Mouse (Mus musculus): ENCODE data around the gene Zfp472. TPM values are rescaled to one million over a fixed set of nuclear protein-coding genes. Genes with fewer than 3 reads are reported as not detected.

Zfp472 gene
- polyA plus RNA-seq, 1 experiment: 0.77 TPM

DNA sequence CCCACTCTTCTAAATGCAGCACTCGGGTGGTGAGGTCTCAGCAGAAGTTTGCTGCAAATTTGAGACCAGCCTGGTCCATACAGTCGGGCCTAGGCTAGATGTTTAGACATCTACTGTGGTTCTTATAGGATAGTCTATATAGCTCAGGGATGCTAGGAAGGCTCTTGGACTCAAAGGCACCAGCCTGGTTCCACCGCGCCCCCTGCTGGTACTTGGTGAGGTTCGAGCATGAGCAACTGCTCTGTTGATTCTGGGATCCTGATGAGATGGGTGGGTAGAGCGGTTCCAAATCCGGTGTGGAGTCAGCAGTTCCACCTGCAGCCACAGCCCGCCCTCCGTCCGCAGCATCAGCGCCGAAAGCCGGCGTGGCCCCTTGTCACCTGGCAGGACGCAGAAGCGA, 14.2 kb upstream of the Zfp472 start:
- Histone ChIP-seq H3K27ac (ENCODE audit: insufficient read depth, low read depth, low read length) (no peak overlapping the region), H3K4me3 (ENCODE audit: insufficient read depth, low read depth, low read length) (no peak overlapping the region), H3K36me3 (ENCODE audit: control insufficient read depth, insufficient read depth, low read length) (no peaks in the 10 kb centered on the region), H3K4me1 (ENCODE audit: control insufficient read depth, insufficient read depth, low read length) (peaks cover 9% of the 10 kb centered on the region), H3K27me3 (replicated peaks; ENCODE audit: control insufficient read depth, insufficient read depth, low read length) (no peaks in the 10 kb centered on the region)
- peak; percentile 85 for DNase-seq
- TF ChIP-seq POLR2A (IDR thresholded peaks at IDR 0.05; ENCODE audit: low read depth, low read length) (no peak), CTCF (conservative IDR thresholded peaks at IDR 0.05; ENCODE audit: insufficient read depth, insufficient read length, low read depth, low read length) (peak; percentile 90)
- 38% methylated on average over 16 of the region's 16 CpGs for WGBS

DNA sequence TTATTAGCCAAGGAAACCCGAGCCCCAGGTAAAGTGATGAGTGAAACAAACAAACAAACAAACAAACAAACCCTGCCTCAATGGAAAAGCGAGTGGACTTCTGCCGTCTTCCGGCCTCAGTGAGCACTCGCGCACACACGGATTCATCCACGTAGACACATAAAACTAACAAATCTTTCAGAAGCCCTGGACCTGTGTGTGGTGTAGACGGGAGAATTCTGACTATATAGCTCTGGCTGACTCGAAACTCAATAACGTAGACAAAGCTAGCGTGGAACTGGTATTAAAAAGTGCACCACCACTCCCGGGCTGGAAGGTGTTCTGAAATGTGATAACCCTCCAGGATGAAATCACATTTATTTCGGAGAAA, 376 bp upstream of the Zfp472 start:
- no peaks in the 10 kb centered on the region for H3K27me3 ChIP-seq (replicated peaks; ENCODE audit: control insufficient read depth, insufficient read depth, low read length)
- H3K4me3 ChIP-seq (ENCODE audit: insufficient read depth, low read depth, low read length): peak overlapping the region; percentile 73
- H3K36me3 ChIP-seq (ENCODE audit: control insufficient read depth, insufficient read depth, low read length): no peaks in the 10 kb centered on the region
- H3K4me1 ChIP-seq (ENCODE audit: control insufficient read depth, insufficient read depth, low read length): peaks cover 8% of the 10 kb centered on the region; the same call in 1 of the 2 replicates
- peak overlapping the region; percentile 24 for H3K27ac ChIP-seq (ENCODE audit: insufficient read depth, low read depth, low read length)
- TF ChIP-seq POLR2A (IDR thresholded peaks at IDR 0.05; ENCODE audit: low read depth, low read length) (no peak), CTCF (conservative IDR thresholded peaks at IDR 0.05; ENCODE audit: insufficient read depth, insufficient read length, low read depth, low read length) (no peak)
- DNase-seq: no peak
- under 1% methylated on average over 14 of the region's 14 CpGs for WGBS

DNA sequence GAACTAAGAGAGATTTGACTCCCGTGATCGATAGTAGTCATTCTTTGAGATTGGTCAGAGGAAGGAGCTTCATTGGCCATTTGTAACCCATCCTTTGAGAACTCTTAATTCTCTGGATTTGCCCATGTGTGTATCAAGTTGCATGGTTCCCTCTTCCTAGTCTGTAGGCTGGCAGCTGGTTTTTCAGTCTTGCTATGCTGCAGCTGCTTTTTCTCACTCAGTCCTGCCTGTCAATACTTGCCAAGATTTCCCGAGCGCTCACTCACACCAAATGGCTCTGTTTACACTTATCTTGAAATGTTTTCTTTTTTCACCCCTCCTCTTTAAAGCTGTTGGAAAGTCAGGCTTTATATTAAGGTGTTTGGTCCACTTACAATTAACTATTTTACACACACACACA, 15.7 kb downstream of the Zfp472 start:
- no peak for DNase-seq
- H3K27me3 ChIP-seq (replicated peaks; ENCODE audit: control insufficient read depth, insufficient read depth, low read length): no peaks in the 10 kb centered on the region
- H3K36me3 ChIP-seq (ENCODE audit: control insufficient read depth, insufficient read depth, low read length): peaks cover 23% of the 10 kb centered on the region
- TF ChIP-seq CTCF (conservative IDR thresholded peaks at IDR 0.05; ENCODE audit: insufficient read depth, insufficient read length, low read depth, low read length): no peak
- no peak for TF ChIP-seq POLR2A (IDR thresholded peaks at IDR 0.05; ENCODE audit: low read depth, low read length)
- no peak overlapping the region for H3K27ac ChIP-seq (ENCODE audit: insufficient read depth, low read depth, low read length)
- WGBS: 86% methylated on average over 4 of the region's 4 CpGs
- H3K4me3 ChIP-seq (ENCODE audit: insufficient read depth, low read depth, low read length): no peak overlapping the region
- no peaks in the 10 kb centered on the region for H3K4me1 ChIP-seq (ENCODE audit: control insufficient read depth, insufficient read depth, low read length)

DNA sequence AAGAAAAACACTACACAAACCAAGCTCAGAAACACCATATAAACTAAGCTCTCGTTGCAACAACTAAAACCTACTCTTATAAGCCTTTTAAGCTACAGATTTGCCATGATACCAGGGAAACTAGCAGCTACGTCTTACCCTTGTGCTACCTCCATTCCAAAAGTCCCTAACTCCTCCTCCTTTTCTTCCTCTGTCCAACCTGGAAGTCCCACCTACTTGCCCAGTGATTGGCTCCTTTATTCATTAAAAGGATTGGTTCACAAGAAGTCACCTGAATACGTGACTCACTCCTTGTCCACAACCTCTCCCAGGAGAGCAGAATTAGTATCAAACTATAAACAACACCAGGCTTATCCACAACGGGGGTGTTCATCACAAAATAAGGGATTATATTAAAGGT, 20.7 kb downstream of the Zfp472 start:
- Histone ChIP-seq H3K4me3 (ENCODE audit: insufficient read depth, low read depth, low read length) (no peak overlapping the region), H3K4me1 (ENCODE audit: control insufficient read depth, insufficient read depth, low read length) (no peaks in the 10 kb centered on the region), H3K36me3 (ENCODE audit: control insufficient read depth, insufficient read depth, low read length) (no peaks in the 10 kb centered on the region), H3K27ac (ENCODE audit: insufficient read depth, low read depth, low read length) (no peak overlapping the region), H3K27me3 (replicated peaks; ENCODE audit: control insufficient read depth, insufficient read depth, low read length) (no peaks in the 10 kb centered on the region)
- DNase-seq: no peak
- WGBS: 79% methylated on average over 4 of the region's 4 CpGs
- TF ChIP-seq POLR2A (IDR thresholded peaks at IDR 0.05; ENCODE audit: low read depth, low read length): no peak
- no peak for TF ChIP-seq CTCF (conservative IDR thresholded peaks at IDR 0.05; ENCODE audit: insufficient read depth, insufficient read length, low read depth, low read length)

DNA sequence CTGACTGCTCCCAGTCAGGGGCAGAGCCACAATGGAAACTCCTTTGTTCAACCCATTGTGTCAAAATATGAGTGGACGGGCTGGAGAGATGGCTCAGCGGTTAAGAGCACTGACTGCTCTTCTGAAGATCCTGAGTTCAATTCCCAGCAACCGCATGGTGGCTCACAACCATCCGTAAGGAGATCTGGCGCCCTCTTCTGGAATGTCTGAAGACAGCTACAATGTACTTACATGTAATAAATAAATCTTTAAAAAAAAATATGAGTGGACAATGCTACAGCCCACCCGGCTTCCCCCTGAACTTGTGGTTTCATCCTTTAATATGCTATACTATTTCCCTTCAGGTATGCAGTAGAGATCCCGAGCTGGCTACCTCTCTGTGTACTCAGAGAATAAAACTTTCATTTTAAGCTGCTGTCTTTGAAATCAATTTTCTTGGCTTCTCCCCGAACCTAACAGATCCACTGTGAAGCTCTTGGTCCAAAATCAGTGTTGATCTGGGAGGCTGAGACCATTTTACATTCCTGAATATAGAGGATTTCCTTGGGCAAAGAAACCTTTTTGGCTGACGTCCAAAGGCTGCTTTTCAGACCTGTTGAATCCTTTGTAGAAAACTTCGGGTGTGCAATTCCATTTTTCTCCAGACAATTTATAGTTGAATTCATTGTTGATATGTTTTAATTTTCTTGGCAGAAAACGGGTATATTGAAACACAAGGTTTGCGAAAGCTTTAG, 26.5 kb downstream of the Zfp472 start:
- Histone ChIP-seq H3K4me3 (ENCODE audit: insufficient read depth, low read depth, low read length) (no peak overlapping the region; the same call in 1 of the 2 replicates), H3K36me3 (ENCODE audit: control insufficient read depth, insufficient read depth, low read length) (peaks cover 3% of the 10 kb centered on the region), H3K27me3 (replicated peaks; ENCODE audit: control insufficient read depth, insufficient read depth, low read length) (no peaks in the 10 kb centered on the region), H3K27ac (ENCODE audit: insufficient read depth, low read depth, low read length) (no peak overlapping the region), H3K4me1 (ENCODE audit: control insufficient read depth, insufficient read depth, low read length) (peaks cover 7% of the 10 kb centered on the region; the same call in 1 of the 2 replicates)
- peak; percentile 20 for DNase-seq
- WGBS: 65% methylated on average over 12 of the region's 12 CpGs
- no peak for TF ChIP-seq CTCF (conservative IDR thresholded peaks at IDR 0.05; ENCODE audit: insufficient read depth, insufficient read length, low read depth, low read length)
- TF ChIP-seq POLR2A (IDR thresholded peaks at IDR 0.05; ENCODE audit: low read depth, low read length): no peak

DNA sequence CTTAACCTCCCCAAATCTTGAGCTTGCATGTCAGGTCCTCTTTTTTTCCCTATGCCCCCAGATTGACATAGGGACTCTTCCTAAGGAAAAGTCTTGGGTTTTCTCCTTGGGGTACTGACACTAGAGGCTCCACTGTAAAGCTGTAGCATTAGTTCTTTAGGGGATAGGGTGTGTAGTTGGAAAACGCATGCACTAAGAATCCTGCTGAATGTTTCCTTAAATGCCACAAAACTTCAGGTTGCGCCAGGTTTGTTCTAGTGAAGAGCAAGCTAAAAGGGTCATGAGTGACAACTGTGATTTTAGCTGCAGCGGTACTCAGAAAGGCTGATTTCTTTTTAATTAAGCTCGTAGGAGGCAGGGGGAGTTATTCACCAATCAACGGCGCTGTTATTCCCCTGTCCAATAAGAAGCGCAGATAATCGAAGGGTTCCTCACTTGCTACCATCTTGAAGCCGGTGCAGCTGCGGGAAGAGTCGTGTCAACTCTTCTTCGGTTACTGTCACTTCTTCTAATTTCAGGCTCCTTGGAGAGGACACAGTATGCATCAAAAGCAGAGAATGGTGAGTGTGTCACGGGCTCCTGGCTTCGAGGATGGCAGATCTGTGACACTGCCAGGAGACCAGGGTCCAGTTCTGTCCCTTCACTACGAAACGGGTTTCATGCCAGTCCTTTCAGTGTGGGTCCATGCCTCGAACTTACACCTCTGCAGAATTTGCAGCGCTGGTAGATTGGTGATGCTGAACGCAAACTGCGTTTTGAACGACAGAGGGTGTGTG, 27.3 kb downstream of the Zfp472 start, which contains the start of gene Zfp952:
TSS of gene Zfp952 (plus strand) at position 431 of the 776 bp plus-strand sequence.
- no peaks in the 10 kb centered on the region for H3K27me3 ChIP-seq (replicated peaks; ENCODE audit: control insufficient read depth, insufficient read depth, low read length)
- WGBS: under 1% methylated on average over 21 of the region's 21 CpGs
- H3K27ac ChIP-seq (ENCODE audit: insufficient read depth, low read depth, low read length): peak within 1 kb of the TSS; percentile 37; the same call in 1 of the 2 replicates
- peaks cover 3% of the 10 kb centered on the region for H3K36me3 ChIP-seq (ENCODE audit: control insufficient read depth, insufficient read depth, low read length)
- H3K4me3 ChIP-seq (ENCODE audit: insufficient read depth, low read depth, low read length): peak within 1 kb of the TSS; percentile 79
- TF ChIP-seq CTCF (conservative IDR thresholded peaks at IDR 0.05; ENCODE audit: insufficient read depth, insufficient read length, low read depth, low read length) (no peak), POLR2A (IDR thresholded peaks at IDR 0.05; ENCODE audit: low read depth, low read length) (no peak)
- DNase-seq: peak; percentile 95
- peaks cover 7% of the 10 kb centered on the region; the same call in 1 of the 2 replicates for H3K4me1 ChIP-seq (ENCODE audit: control insufficient read depth, insufficient read depth, low read length)

DNA sequence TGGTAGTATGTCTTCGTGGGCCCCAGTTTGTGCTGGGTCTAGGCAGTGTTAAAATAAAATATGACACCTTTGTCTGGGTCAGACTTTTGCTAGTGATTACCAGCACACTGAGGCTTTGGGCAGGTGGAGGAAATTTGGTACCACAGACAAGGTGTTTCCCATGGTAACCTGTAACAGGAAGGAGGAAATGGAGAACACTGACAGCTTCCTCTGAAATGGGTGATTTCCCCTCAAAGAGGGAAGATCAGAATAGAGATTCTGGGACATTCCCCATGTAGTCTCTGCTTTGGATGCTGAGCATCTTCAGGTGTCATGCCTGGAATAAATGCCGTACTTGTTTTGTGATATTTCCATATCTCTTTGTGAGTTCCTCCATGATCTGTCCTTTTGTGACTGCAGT, 32.9 kb downstream of the Zfp472 start:
- no peak overlapping the region for H3K27ac ChIP-seq (ENCODE audit: insufficient read depth, low read depth, low read length)
- WGBS: 93% methylated on average over 2 of the region's 2 CpGs
- peaks cover 3% of the 10 kb centered on the region; the same call in 1 of the 2 replicates for H3K4me1 ChIP-seq (ENCODE audit: control insufficient read depth, insufficient read depth, low read length)
- H3K27me3 ChIP-seq (replicated peaks; ENCODE audit: control insufficient read depth, insufficient read depth, low read length): no peaks in the 10 kb centered on the region
- no peak for DNase-seq
- no peak overlapping the region for H3K4me3 ChIP-seq (ENCODE audit: insufficient read depth, low read depth, low read length)
- H3K36me3 ChIP-seq (ENCODE audit: control insufficient read depth, insufficient read depth, low read length): peaks cover 22% of the 10 kb centered on the region
- no peak for TF ChIP-seq POLR2A (IDR thresholded peaks at IDR 0.05; ENCODE audit: low read depth, low read length)
- TF ChIP-seq CTCF (conservative IDR thresholded peaks at IDR 0.05; ENCODE audit: insufficient read depth, insufficient read length, low read depth, low read length): no peak

Data from kidney, adult 2 months (tissue).